Mouse (Mus musculus) layer of hippocampus, postnatal 25 days (tissue): ENCODE data around the gene Ralbp1. TPM values are rescaled to one million over a fixed set of nuclear protein-coding genes. Genes with fewer than 3 reads are reported as not detected.

Experiments
- DNase-seq, 2 experiments: peaks; one replicate each; pipeline ENCODE4 v3.0.0; 2022; ENCODE audit warnings: mixed read lengths in 2 of 2, low spot score in 1 of 2; ENCODE audit errors: extremely low spot score in 1 of 2
- total RNA-seq, 2 experiments: library from RNA; stranded (reverse); gene quantifications; 2 replicates each; pipeline ENCODE4 v1.2.3; 2021

Gene Ralbp1
- total RNA-seq, 2 experiments from 2014 or later = 47.2 to 53.5 TPM

DNA sequence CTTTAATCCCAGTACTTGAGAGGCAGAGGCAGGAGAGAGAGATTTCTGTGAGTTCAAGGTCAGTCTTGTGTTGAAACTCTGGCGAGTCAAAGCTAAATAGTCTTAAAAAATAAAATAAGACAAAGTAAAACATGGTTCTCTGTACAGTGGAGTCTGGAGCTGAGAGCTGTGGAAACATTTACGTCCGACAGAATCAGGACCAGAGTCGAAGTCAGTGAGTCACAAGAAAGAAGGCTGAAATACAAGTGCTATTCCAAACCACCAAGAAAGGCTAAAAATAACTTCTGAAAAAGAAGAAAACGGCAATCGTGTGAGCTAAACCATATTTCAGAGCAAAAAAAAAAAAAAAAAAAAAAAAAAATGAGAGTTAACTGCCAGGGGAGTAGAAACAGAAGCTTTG, 16.7 kb upstream of the Ralbp1 start:
- no peak for DNase-seq

DNA sequence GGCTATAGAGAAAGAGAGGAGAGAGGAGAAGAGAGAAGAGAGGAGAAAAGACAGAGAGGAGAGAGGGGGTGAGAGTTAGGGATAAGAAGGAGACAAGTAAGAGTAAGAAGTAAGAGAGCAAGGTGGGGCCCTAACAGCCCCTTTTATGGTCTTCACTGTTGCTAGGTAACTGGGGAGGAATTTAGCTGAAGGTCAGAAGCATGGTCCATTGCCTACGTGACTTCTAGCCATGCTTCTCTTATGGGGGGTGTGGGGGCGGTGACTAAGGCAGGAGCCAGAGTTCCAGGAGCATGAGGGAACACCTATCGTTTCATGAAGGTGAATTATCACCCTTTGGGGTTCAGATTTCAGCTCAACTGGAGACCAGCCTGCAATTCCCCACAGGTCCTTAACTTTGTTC, 10.4 kb upstream of the Ralbp1 start:
- DNase-seq = no peak

DNA sequence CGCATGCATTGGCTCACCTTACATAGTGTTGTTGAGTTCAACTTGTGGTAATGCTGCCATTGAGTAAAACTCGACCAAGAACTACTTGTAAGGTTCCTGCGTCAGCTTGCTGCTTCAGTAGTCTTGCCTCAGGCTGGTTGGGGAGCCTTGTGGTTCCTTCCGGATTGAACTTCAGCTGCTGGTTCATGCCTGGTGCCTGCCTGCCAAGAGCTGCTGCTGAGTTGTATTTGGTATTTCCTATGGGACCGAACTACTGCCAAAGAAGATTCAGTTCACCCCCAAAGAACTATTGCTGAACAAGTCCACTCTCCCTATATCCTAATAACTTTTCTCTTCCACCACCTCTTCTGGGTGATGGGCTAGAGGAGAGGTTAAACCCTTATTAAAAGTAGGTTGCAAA, 3.9 kb upstream of the Ralbp1 start:
- DNase-seq = no peak

DNA sequence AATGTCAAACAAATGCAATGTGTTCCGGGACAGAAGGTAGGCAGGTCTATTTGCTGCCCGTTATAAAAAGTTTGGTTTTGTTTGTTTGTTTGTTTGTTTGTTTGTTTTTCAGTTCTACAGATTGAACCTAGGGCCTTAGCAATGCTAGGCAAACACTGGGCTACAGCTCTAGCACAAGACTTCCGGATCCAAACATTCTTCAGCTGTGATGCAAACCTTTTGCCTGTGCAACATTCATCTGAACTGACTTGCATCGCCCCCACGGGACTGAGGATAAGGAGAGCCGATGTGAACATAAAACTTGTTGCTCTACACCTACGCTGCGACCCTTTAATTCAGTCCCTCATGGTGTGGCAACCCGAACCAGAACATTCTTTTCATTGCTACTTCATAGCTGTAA, 973 bp upstream of the Ralbp1 start:
- DNase-seq = no peak

DNA sequence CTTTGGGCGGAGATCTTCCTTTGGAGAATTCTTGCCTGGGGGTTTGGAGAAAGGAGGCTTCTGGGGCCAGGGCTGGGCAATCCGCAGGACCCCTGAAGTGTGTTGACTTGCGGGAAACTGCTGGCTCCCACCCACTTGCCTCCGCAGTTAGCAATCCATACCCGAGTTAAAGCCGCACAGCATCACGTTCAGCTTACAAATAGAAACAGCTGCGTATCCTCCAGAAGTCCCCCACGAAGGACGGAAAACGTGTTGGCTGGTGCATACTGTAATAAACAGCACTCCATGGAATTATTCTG, 251 bp downstream of the Ralbp1 start:
- no peak for DNase-seq

DNA sequence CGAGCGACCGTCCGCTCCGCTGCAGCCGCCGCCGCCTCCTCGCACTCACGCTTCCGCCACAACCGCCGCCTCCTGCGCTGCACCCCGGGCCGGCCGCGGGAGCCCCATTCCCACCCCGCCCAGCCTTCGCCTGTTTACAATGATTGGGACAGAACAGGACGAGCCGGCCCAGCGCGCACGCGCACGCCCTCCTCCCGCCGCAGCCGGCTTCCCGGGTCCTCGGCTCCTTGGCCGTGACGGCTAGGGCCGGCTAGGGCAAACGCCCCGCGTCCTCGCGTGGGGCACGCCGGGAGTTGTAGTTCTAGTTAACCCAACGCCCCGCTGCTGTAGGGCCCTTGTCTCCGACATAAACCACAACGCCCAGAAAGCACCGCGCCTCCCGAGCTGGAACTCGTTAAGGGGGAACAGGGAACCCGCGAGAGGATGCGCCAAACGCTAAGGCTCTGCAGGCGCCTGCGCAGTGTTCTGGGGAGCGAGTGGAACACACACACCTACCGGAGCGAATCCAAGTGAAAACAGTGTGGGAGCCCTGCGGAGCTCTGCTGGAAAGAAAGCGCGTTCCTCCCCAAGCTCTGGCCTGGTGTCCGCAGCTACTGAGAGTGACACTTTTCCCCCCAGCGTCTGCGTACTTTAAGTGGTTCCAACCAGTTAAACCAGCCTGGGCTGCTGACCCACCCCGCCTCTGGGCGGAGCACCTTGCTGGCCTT, 754 bp downstream of the Ralbp1 start:
- peak; percentile 93 to 96 for DNase-seq

DNA sequence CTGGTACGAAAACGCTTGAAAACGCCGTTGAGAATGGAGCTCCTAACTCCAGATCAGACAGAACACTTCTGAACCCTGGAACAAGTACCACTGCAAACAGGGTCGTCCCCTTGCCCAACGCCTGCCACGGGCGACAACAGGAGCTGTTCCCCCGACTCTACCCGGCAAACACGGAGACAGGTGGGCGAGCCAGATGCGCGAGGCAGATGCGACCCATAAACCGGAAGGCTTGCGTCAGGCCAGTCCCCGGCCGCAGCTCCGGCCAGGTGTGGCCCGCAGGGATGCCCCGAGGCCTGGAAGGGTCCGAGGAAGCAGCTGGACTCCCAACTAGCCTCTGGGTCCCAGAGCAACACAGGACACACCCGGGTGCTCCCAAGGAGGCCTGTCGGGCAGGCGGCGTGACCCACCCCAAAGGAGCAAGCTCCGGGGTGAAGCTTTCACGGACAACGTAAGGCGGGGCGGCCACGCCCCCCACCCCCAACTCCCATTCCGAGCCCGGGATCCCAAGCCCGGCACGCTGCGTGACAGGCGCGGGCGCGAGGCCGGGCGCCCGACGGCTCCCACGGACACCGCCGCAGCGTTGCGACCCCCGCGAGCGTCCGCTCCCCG, 1.4 kb downstream of the Ralbp1 start:
- DNase-seq = peak in 1 of 2 experiments; percentile 18

DNA sequence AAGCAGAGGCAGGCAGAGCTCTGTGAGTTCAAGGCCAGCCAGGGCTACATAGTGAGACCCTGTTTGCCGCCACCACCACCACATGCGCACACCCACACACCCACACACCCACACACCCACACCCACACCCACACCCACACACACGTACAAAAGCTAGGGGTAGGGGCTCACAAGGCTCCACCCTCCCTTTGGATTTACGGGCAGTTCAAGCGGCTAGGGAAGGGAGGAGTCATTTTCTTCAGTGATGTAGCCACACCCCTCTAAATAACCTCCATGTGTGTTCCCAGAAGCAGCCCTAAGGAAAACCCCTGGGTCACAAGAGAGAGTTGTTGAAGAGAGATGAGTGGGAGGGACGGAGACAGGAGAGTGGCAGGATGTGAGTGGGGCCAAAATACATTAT, 8.6 kb downstream of the Ralbp1 start:
- no peak for DNase-seq

DNA sequence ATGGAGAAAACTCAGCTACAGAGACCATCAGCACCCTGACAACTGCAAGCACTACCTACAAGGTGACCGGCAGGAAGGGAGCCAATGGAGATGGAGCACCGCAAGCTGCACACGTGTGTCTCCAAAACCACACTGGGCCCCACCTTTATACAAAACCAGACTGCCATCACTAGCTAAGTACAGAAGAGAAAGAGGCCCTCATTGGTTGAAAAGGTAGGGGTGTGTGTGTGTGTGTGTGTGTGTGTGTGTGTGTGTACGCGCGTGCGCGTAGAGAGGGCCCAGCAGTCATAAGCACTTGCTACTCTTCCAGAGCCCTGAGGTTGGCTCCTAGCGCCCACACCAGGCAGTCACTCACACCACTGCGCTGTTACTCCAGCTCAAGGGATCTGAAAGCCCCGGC, 11.8 kb downstream of the Ralbp1 start:
- no peak for DNase-seq

DNA sequence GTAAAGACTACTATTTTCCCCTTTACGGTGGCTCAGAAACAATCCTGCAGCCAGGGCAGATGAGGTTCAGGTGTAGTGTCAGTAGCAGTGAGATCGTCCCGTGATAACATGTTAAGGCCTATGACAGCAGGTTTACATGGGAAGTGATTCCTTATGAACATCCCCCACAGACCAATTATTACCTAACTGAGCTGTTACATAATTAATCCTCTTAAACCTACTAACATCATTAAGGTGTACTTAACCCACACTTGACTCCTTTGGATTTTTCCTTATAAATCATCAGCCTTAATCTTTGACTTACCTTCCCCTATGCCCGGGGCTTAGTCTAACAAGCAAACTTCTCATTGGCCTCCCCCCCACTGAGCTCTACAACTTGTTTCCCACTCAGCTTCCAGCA, 12.4 kb downstream of the Ralbp1 start:
- no peak for DNase-seq

DNA sequence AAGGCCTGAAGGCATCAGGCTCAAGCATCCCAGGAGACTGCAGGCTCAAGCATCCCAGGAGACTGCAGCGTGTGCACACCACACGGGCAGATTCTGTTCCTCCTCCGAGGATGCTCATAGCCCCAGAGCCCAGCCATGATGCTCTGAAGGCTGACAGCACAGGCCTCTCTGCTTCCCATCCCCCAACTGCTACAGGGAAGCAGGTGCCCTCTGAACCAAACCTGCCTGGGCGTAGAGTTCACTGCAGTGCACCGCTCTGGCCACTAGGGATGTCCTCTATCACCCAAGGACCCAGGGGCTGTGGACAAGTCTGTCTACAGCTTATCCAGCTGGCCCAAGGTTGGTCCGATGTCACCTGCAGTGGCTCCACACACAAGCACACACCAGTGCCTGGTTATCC, 12.9 kb downstream of the Ralbp1 start:
- DNase-seq = no peak

DNA sequence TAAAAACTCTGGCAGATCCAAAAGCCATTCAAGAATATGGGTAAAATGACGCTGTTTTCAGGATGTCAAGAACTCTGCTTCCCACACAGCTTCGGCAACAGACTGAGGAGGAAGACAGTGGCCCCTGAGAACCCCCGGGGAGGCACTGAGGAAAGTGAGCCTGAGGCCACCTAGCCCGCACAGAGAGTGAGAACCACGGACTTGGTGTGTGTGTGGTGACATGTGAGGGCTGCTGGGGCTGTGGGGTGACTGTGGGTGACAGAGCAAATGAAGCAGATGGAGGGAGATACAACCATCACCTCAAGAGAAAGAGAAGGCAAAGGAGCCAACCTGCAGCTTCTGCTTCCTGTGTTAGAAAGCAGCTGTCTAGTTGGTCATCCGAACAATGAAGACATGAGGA, 13.5 kb downstream of the Ralbp1 start:
- DNase-seq = no peak

DNA sequence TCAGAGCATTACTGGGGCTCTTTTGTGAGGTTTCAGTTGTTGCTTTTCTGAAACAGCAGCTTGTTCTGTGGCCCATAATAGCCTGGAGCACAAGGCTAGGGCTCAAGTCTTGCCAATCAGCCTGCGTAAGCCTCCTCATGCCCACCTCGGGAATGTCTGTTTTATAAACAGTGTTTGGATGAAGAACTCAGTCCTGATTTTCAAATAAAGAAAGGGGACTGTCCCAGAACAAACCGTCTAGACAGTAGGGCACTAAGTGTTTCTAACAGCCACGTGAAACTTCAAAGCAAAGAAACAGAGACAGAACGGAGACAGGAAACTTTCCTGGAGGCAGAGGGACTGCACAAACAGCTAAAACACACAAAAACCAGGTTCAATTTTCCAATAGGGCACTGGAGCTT, 14.0 kb downstream of the Ralbp1 start:
- no peak for DNase-seq

DNA sequence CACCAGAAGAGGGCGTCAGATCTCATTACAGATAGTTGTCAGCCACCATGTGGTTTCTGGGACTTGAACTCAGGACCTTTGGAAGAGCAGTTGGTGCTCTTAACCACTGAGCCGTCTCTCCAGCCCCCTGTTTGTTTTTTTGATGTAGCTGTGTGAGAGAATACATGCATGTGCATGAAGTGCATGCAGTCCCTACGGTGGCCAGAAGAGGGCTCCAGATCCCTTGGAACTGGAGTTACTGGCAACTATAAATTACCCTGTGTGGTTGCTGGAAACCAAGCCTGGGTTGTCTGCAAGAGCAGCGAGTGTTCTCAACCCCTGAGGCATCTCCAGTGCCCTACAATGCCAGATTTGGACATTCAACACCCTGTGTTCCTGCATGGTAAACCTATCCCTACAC, 15.5 kb downstream of the Ralbp1 start:
- DNase-seq = peak in 1 of 2 experiments; percentile 69

DNA sequence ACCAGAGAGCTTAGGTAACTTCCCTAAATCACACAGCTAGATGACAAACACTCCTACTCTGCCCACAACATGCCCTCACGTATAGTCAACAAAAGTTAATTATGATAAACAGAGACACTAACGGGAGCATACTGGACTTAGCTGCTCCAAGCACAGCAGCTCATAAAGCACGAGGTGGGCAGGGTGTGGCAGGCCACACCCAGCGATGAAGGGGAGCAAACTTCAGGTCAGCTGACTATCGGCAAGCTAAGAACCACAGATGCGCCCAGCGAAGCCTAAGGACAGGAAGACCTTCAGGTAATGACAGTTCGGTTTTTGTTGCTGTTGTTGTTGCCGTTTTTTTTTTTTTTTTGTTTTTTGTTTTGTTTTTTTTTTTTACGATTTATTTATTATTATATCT, 15.9 kb downstream of the Ralbp1 start:
- no peak for DNase-seq

DNA sequence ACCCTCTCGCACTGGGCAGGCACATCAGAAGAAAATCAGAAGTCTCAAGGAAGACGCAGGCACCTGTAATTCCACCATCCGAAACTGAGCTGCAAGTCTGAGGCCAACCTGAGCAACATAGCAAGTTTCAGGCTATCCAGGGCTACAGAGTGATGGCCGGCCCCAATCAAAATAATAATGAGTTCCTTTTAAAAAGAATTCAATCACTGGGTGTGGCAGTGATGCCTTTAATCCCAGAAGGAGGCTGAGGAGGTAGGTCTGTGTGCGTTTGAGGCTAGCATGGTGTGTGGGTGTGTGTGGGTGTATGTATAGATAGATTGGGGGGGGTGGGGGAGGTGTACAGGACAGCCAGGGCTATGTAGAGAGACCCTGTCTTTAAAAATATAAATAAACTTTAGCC, 17.6 kb downstream of the Ralbp1 start:
- no peak for DNase-seq

DNA sequence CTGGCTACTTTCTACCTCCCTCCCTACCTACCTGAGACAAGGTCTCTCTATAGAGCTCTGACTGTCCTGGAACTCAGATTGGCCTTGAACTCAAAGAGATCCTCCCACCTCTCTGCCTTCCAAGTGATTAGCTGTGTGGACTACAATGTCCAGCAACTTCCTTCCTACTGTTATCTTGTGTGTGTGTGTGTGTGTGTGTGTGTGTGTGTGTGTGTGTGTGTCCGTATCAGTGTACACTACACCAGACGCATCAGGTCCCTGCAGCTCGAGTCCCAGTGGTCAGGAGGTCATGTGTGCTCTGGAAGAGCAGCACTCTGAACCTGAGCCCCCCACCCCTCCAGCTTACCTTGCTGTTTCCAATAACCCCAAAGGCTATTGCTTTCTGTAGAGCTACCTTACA, 19.4 kb downstream of the Ralbp1 start:
- no peak for DNase-seq

DNA sequence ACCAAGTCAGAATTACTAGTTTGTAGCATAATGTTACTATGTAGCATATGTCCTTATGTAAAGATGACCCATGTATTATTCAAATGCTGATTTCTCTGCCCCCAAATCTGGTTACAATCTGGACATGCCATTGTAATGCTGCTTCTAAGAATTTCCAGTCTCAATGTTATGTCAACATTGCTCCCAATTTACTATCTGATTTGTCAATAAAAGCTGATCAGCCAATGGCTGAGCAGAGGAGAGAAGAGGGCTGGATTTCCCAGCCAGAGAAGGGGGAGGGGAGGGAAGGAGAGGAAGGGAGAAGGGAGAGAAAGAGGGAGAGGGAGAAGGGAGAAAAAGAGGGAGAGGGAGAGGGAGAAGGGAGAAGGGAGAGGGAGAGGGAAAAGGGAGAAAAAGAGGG, 20.3 kb downstream of the Ralbp1 start:
- DNase-seq = no peak

DNA sequence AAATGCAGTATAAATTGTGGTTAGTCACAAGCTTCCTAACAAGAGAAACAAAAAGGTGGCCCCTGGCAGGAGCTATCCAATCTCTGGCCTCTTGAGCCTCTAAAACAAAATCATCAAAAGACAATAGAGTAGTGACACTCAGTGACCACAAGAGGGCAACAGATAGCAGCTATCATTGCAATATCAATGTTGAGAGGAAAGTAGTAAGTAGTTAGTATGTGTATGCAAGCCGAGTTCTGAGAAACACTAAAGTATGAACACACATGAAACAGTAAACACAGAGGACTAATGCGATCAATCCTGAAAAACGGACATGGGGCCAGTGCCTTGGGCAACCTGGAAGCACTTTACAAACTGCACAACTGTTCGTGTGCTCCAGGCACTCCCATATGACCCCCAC, 20.9 kb downstream of the Ralbp1 start:
- no peak for DNase-seq

DNA sequence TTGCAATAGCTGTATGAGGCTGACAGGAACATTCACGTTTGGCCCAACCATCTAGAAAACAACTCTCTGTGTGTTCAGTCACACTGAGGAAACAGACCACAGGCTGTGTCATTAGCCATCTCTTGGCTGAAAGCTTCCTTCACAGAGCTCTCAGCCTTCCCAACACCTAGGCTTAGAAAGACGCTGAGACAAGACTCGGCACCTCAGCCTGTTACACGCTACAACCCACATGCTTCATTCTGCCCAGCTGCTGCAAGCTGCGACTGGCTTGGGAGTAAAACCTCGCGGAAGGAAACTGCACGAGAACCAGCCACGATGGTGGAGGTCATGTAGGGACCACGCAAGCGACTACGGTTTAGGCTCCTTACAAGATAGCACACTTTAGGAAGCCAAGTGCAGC, 21.8 kb downstream of the Ralbp1 start:
- DNase-seq = no peak

DNA sequence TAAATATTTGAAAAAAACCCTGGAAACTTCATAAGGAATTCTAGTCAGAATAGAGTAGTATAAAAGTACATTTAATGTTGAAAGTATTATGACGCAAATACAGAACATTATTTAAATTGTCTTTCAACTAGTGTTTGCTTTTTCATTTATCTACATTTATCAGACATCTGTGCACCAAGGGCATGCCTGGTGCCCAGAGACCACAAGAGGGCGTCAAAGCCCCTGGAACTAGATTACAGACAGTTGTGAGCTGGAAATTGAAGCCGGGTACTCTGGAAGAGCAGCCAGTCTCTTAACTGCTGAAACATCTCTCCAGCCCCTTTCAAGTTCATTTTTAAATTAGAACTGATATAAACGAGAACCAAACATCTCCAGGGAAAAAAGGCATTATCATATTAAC, 23.0 kb downstream of the Ralbp1 start:
- peak in 1 of 2 experiments; percentile 38 for DNase-seq

DNA sequence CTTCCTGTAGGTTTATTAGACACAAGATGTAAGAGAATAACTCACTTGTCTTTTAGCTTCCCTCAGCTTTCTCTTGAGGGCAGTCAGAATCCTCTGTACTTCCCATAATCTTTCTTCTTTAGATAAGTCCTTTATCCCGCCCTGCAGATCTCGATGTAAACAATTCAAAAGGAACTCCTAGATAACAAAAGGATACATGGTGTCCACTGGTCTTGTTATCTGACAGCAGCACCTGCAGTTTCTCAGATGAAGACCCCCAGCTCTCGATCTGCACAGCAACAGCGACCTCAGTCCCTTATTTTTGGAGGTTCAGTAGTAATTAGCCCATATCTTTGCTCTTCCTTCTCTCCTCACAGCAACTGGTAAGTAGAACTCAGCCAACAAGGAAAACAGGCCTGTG, 28.0 kb downstream of the Ralbp1 start:
- DNase-seq = no peak

DNA sequence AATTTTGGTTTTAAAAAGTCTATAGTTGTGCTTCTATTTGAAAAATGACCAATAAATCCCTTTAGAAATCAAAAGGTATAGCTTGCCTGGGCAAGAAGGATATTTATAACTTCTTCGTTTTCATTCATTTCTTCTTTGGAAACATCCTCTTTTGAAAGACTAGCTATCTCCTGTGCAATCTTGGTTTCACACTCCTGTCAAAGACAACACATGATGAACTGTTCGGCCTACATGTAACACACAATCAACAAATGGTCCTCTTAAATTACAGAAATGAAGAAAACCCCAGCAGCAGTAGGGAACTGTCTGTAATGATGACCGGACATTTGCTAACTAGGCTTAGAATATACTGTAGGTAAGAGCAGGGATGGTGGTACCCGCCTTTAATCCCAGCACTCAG, 31.6 kb downstream of the Ralbp1 start:
- no peak for DNase-seq
